Mouse (Mus musculus): ENCODE data around the gene Capns2. TPM values are rescaled to one million over a fixed set of nuclear protein-coding genes. Genes with fewer than 3 reads are reported as not detected.

Gene Capns2
- total and polyA plus RNA-seq, 3 experiments: 0.21 to 0.62 TPM; not detected in 1

DNA sequence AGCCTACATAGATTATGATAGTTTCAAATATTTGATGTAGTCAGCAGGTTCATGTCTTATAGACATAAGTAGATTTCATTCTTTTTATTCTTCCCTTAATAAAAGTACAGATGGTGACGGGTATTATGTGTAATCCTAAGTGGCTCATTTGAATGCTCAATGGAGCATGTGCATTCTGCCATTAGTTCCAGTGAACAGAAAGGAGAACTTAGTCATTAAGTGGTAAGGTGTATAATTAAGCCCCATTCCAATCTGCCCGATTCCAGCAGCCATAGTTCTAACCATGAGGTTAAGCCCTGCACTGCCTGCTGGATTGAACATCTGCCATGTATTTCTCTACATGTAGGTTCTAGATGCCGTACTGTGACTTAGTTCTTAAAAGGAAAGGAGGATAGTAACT is 20.6 kb downstream of the Capns2 start:
- no peaks in the 10 kb centered on the region for H3K79me2 ChIP-seq (ENCODE audit: control insufficient read depth, insufficient read depth, low read length, poor library complexity)
- no peak overlapping the region for H3K27ac ChIP-seq (ENCODE audit: control insufficient read depth, low read depth, low read length)
- H3K9me3 ChIP-seq (replicated peaks; ENCODE audit: insufficient read depth, low read length): no peaks in the 10 kb centered on the region

DNA sequence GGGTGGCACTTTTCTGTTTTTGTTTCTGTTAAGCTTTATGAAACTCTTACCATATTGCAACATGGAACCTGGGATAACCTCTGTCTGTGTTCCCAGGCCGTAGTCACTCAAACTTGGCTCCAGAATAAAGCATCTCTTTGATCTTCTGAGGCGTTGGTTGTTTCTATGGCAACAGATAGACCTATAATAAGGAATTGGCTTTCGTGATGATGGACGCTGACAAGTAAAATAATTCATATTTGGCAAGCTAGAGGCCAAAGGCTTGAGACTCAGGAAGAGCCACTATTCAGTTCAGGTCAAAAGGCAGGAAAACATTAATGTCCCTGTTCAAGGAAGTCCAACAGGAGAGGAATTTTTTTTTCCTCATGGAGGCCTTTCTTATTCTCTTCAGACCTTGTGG is 27.8 kb downstream of the Capns2 start:
- no peak overlapping the region for H3K4me3 ChIP-seq (ENCODE audit: control insufficient read depth in 1 of 2, insufficient read depth in 1 of 2, low read depth in 2 of 2, low read length in 2 of 2)
- no peaks in the 10 kb centered on the region for H3K4me1 ChIP-seq (ENCODE audit: control insufficient read depth in 1 of 2, insufficient read depth in 2 of 2, low read length in 2 of 2)
- no peak overlapping the region for H3K9ac ChIP-seq (ENCODE audit: control insufficient read depth, low read depth, low read length, poor library complexity, severe bottlenecking)
- no peak for DNase-seq (ENCODE audit: low read depth, low spot score)
- TF ChIP-seq SMC3 (IDR thresholded peaks at IDR 0.05; ENCODE audit: low read depth, low read length): no peak
- TF ChIP-seq MAX (IDR thresholded peaks at IDR 0.05; ENCODE audit: low read length): no peak
- no peak for TF ChIP-seq TAL1 (IDR thresholded peaks at IDR 0.05; ENCODE audit: low read length)
- no peak for TF ChIP-seq KAT2A (conservative IDR thresholded peaks at IDR 0.05; ENCODE audit: low read depth, low read length)
- no peak for TF ChIP-seq TCF12 (IDR thresholded peaks at IDR 0.05; ENCODE audit: low read depth, low read length)
- TF ChIP-seq SIN3A (IDR thresholded peaks at IDR 0.05; ENCODE audit: low read length): no peak
- no peak for TF ChIP-seq ZNF384 (IDR thresholded peaks at IDR 0.05; ENCODE audit: low read depth, low read length)
- TF ChIP-seq POLR2AphosphoS5 (IDR thresholded peaks at IDR 0.05; ENCODE audit: borderline replicate concordance, low read depth, low read length): no peak
- no peak for TF ChIP-seq ELF1 (IDR thresholded peaks at IDR 0.05; ENCODE audit: low read depth, low read length)
- TF ChIP-seq USF1 (IDR thresholded peaks at IDR 0.05; ENCODE audit: low read depth, low read length): no peak
- no peak for TF ChIP-seq CTCF (IDR thresholded peaks at IDR 0.05 in 2 of 3, conservative IDR thresholded peaks at IDR 0.05 in 1 of 3; ENCODE audit: control insufficient read depth in 1 of 3, insufficient read depth in 1 of 3, low read depth in 2 of 3, low read length in 3 of 3, poor library complexity in 1 of 3, severe bottlenecking in 1 of 3)
- no peak for TF ChIP-seq POLR2A (IDR thresholded peaks at IDR 0.05; ENCODE audit: control insufficient read depth in 1 of 2, insufficient read depth in 1 of 2, low read depth in 1 of 2, low read length in 2 of 2, poor library complexity in 1 of 2)
- TF ChIP-seq JUND (IDR thresholded peaks at IDR 0.05; ENCODE audit: low read depth, low read length): no peak
- TF ChIP-seq POLR2AphosphoS2 (IDR thresholded peaks at IDR 0.05; ENCODE audit: low read length): no peak
- TF ChIP-seq MEF2A (IDR thresholded peaks at IDR 0.05; ENCODE audit: extremely low read depth, insufficient replicate concordance, low read depth, low read length, poor library complexity, severe bottlenecking): no peak
- no peak for TF ChIP-seq ZMIZ1 (IDR thresholded peaks at IDR 0.05; ENCODE audit: low read depth, low read length)
- TF ChIP-seq MYB (IDR thresholded peaks at IDR 0.05; ENCODE audit: low read depth, low read length): no peak
- no peaks in the 10 kb centered on the region for H3K36me3 ChIP-seq (ENCODE audit: control insufficient read depth in 1 of 2, insufficient read depth in 2 of 2, low read length in 2 of 2)
- no peaks in the 10 kb centered on the region for H3K27me3 ChIP-seq (ENCODE audit: control insufficient read depth in 1 of 2, insufficient read depth in 2 of 2, low read length in 2 of 2)
- H3K9me3 ChIP-seq (replicated peaks; ENCODE audit: insufficient read depth, low read length): no peaks in the 10 kb centered on the region
- H3K27ac ChIP-seq (ENCODE audit: control insufficient read depth, low read depth, low read length): no peak overlapping the region
- H3K79me2 ChIP-seq (ENCODE audit: control insufficient read depth, insufficient read depth, low read length, poor library complexity): no peaks in the 10 kb centered on the region

More for the DNA sequence above, 20.6 kb downstream of the Capns2 start:
- Histone ChIP-seq H3K4me1 (ENCODE audit: control insufficient read depth in 1 of 2, insufficient read depth in 2 of 2, low read length in 2 of 2) (no peaks in the 10 kb centered on the region), H3K9ac (ENCODE audit: control insufficient read depth, low read depth, low read length, poor library complexity, severe bottlenecking) (no peak overlapping the region), H3K4me3 (ENCODE audit: control insufficient read depth in 1 of 2, insufficient read depth in 1 of 2, low read depth in 2 of 2, low read length in 2 of 2) (no peak overlapping the region), H3K36me3 (ENCODE audit: control insufficient read depth in 1 of 2, insufficient read depth in 2 of 2, low read length in 2 of 2) (no peaks in the 10 kb centered on the region; a peak in 1 of 4 replicates), H3K27me3 (ENCODE audit: control insufficient read depth in 1 of 2, insufficient read depth in 2 of 2, low read length in 2 of 2) (no peaks in the 10 kb centered on the region)
- no peak for DNase-seq (ENCODE audit: low read depth, low spot score)
- TF ChIP-seq TAL1 (IDR thresholded peaks at IDR 0.05; ENCODE audit: low read length): no peak
- no peak for TF ChIP-seq ZNF384 (IDR thresholded peaks at IDR 0.05; ENCODE audit: low read depth, low read length)
- TF ChIP-seq MYB (IDR thresholded peaks at IDR 0.05; ENCODE audit: low read depth, low read length): no peak
- TF ChIP-seq MEF2A (IDR thresholded peaks at IDR 0.05; ENCODE audit: extremely low read depth, insufficient replicate concordance, low read depth, low read length, poor library complexity, severe bottlenecking): no peak
- TF ChIP-seq GATA1 (IDR thresholded peaks at IDR 0.05; ENCODE audit: low read depth, low read length): no peak
- TF ChIP-seq E2F4 (IDR thresholded peaks at IDR 0.05; ENCODE audit: borderline replicate concordance, low read depth, low read length): no peak
